Mouse (Mus musculus) adrenal gland, postnatal 10 days (tissue): ENCODE measurements at regions not wholly inside any gene's neighbourhood (a gene's known extent, or its start where the extent isn't known, plus 50 kb on each side); places are given as distances from the start of the nearest gene placed in this dataset.

Experiments
- DNase-seq: peaks from one replicate; pipeline ENCODE4 v3.0.0; 2021; ENCODE audit warnings: mixed read lengths

DNA sequence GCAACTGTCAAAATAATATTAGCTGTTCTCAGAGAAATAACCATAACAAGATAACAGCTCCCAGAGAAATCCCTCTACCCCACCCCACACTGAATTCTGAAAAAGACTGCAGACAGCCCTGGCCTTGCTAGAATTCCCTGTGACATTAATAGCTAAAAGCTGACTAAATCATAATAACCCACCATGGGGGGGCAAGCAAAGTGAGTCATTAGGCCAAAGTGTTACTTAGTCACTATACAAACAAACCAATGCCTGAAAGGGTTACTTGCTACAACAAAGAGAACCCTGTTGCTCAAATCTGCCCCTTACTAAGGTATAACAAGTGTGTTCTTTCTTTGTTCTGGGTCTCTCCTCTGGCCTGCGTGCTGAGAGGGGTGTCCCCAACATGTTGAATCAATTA lies 609.1 kb upstream of the Ppp6c start:
- no peak for DNase-seq

DNA sequence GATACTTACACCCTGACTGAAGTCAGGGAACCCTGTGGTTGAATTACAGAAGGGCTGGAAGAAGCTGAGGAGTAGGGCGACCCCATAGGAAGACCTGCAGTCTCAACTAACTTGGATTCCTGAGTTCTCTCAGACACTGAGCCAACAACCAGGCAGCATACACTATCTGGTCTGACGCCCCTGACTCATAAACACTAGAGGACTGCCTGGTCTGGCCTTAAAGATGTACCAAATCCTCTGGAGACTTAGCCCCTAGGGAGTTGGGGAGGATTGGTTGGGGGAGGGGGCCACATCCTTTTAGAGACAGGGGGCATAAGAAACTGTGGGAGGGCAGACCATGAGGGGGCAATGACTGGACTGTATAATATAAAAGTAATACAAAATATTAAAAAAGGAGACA lies 597.6 kb upstream of the Ppp6c start:
- no peak for DNase-seq

DNA sequence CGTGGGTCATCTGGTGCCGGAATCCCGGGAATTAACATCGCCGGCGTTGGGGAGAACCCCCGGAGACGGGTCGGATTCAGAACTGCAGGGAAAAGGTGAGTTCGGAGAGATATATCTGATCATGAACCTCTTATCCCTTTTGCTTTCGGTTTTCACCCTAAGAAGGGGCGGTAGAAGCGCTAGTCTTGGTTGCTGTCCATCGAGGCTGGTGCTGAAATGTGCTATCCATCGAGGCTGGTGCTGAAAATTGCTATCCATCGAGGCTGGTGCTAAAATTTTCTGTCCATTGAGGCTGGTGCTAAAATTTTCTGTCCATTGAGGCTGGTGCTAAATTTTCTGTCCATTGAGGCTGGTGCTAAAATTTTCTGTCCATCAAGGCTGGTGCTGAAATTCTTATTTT lies 580.4 kb upstream of the Ppp6c start:
- peak; percentile 70 for DNase-seq
